Mouse (Mus musculus) brain, embryonic 18.5 days (tissue): ENCODE results near the gene Aif1.
A peak's percentile ranks its signal among the peaks of the same experiment; 100 is the strongest.
"Not testable (repeated sequence)": the region's sequence is repeated elsewhere in the genome, so short reads cannot be mapped to it uniquely, and the experiment has no call there.

Experiments used
- DNase-seq: peaks from one replicate; pipeline ENCODE4 v3.0.0-alpha.2; 2012; ENCODE audit warnings: low read depth, low spot score

Aif1 gene

GRCm38 (mm10) chr17:35147348-35147747 is 28.5 kb downstream of the Aif1 start:
- no peak for DNase-seq

GRCm38 (mm10) chr17:35146139-35146538 is 29.7 kb downstream of the Aif1 start:
- no peak for DNase-seq

GRCm38 (mm10) chr17:35141971-35142370 is 33.9 kb downstream of the Aif1 start:
- DNase-seq, result no peak

- no peak for DNase-seq
These were observed 35.3 kb downstream of the Aif1 start for GRCm38 (mm10) chr17:35140490-35140996.

GRCm38 (mm10) chr17:35139269-35139668 is 36.6 kb downstream of the Aif1 start:
- no peak for DNase-seq

GRCm38 (mm10) chr17:35135591-35136320 is 40.1 kb downstream of the Aif1 start:
- no peak for DNase-seq

- peak; percentile 92 for DNase-seq
These were observed 40.9 kb downstream of the Aif1 start, which contains the start of gene Bag6 for GRCm38 (mm10) chr17:35134801-35135590. Gene Bag6 (plus strand): TSS chr17:35135178.

- DNase-seq, result no peak
These were observed 42.4 kb downstream of the Aif1 start for GRCm38 (mm10) chr17:35133517-35133916.

GRCm38 (mm10) chr17:35132174-35132560 is 43.7 kb downstream of the Aif1 start:
- DNase-seq, result no peak

- DNase-seq, result no peak
These were observed 44.2 kb downstream of the Aif1 start, which contains the start of gene Apom for GRCm38 (mm10) chr17:35131500-35132173. Gene Apom (minus strand): TSS chr17:35132050.

- DNase-seq, result no peak
These were observed 44.8 kb downstream of the Aif1 start for GRCm38 (mm10) chr17:35131038-35131437.

GRCm38 (mm10) chr17:35128996-35129395 is 46.9 kb downstream of the Aif1 start:
- DNase-seq, result no peak

GRCm38 (mm10) chr17:35127017-35127416 is 48.9 kb downstream of the Aif1 start:
- no peak for DNase-seq

GRCm38 (mm10) chr17:35126206-35126611 is 49.7 kb downstream of the Aif1 start, which contains the start of gene D17H6S53E:
Gene D17H6S53E (plus strand): TSS chr17:35126373.
- DNase-seq, result peak; percentile 49

- no peak for DNase-seq
These were observed 50.3 kb downstream of the Aif1 start for GRCm38 (mm10) chr17:35125578-35125977.

- DNase-seq, result no peak
These were observed 50.8 kb downstream of the Aif1 start for GRCm38 (mm10) chr17:35125081-35125480.

- not testable (repeated sequence) for DNase-seq
These were observed 51.5 kb downstream of the Aif1 start for GRCm38 (mm10) chr17:35124261-35124896.

GRCm38 (mm10) chr17:35123287-35123686 is 52.6 kb downstream of the Aif1 start:
- not testable (repeated sequence) for DNase-seq

GRCm38 (mm10) chr17:35121871-35122303 is 54.0 kb downstream of the Aif1 start, which contains the start of gene Csnk2b:
Gene Csnk2b (minus strand): TSS chr17:35122053.
- peak; percentile 68 for DNase-seq

- DNase-seq, result peak; percentile 98
These were observed 54.6 kb downstream of the Aif1 start, which contains the start of gene Gpank1 for GRCm38 (mm10) chr17:35121143-35121799. Gene Gpank1 (plus strand): TSS chr17:35121455.
